Mouse (Mus musculus) brain, embryonic 18.5 days (tissue): ENCODE measurements around the gene Gucy2d.

Experiments
- DNase-seq: peaks from one replicate; pipeline ENCODE4 v3.0.0-alpha.2; 2012; ENCODE audit warnings: low read depth, low spot score

The Gucy2d gene

GRCm38 (mm10) chr7:98523070-98523812 is 83.0 kb downstream of the Gucy2d start:
- DNase-seq = no peak

GRCm38 (mm10) chr7:98523813-98524361 is 83.7 kb downstream of the Gucy2d start:
- DNase-seq = no peak

GRCm38 (mm10) chr7:98524401-98524800 is 84.2 kb downstream of the Gucy2d start:
- no peak for DNase-seq

GRCm38 (mm10) chr7:98524869-98525699 is 84.9 kb downstream of the Gucy2d start:
- DNase-seq = no peak
